Mouse (Mus musculus) forebrain, embryonic 14.5 days (tissue): ENCODE results near the gene Acer3. TPM values are rescaled to one million over a fixed set of nuclear protein-coding genes. Genes with fewer than 3 reads are reported as not detected.

Experiments
- ATAC-seq: fragments of 200-750 bp; cut with Nextera tagmentation; 2 replicates; pipeline ENCODE4 v1.8.0; 2017; ENCODE audit warnings: mild to moderate bottlenecking, moderate library complexity
- DNase-seq: peaks from one replicate; pipeline ENCODE4 v3.0.0-alpha.2; 2015; ENCODE audit warnings: low spot score
- H3K27ac ChIP-seq: fragments of 300-500 bp; sonication (generic); 2 replicates; pipeline ENCODE4 v1.5.1; 2014; ENCODE audit warnings: low read depth, mild to moderate bottlenecking, control low read depth, low read length, moderate library complexity
- H3K27me3 ChIP-seq: fragments of 300-500 bp; sonication (generic); replicated peaks from 2 replicates; pipeline ENCODE4 v1.6.1; 2014; ENCODE audit warnings: low read length, control low read depth, mixed read lengths; ENCODE audit not compliant: control insufficient read depth, insufficient read depth
- H3K36me3 ChIP-seq: fragments of 300-500 bp; sonication (generic); 2 replicates; pipeline ENCODE4 v1.6.1; 2014; ENCODE audit warnings: low read length, control low read depth; ENCODE audit not compliant: control insufficient read depth, insufficient read depth
- H3K4me1 ChIP-seq: fragments of 300-500 bp; sonication (generic); 2 replicates; pipeline ENCODE4 v1.6.1; 2014; ENCODE audit warnings: antibody characterized with exemption, low read length, control low read depth; ENCODE audit not compliant: control insufficient read depth, insufficient read depth
- H3K4me2 ChIP-seq: fragments of 300-500 bp; sonication (generic); 2 replicates; pipeline ENCODE4 v1.6.1; 2014; ENCODE audit warnings: mild to moderate bottlenecking, control low read depth, low read length
- H3K4me3 ChIP-seq: fragments of 300-500 bp; sonication (generic); 2 replicates; pipeline ENCODE4 v1.5.1; 2014; ENCODE audit warnings: low read depth, low read length, control low read depth
- H3K9ac ChIP-seq: fragments of 300-500 bp; sonication (generic); 2 replicates; pipeline ENCODE4 v1.6.1; 2014; ENCODE audit warnings: mild to moderate bottlenecking, low read length, control low read depth, moderate library complexity
- H3K9me3 ChIP-seq: fragments of 300-500 bp; sonication (generic); replicated peaks from 2 replicates; pipeline ENCODE4 v1.6.1; 2016; ENCODE audit warnings: low read length, control low read depth, mixed read lengths; ENCODE audit not compliant: control insufficient read depth
- WGBS: fragments of 180-500 bp; shearing (Covaris S2); extraction: QIAGEN DNeasy Blood & Tissue Kit; methylation state at CpG from one replicate; pipeline ENCODE4 v1.1.7; 2014; 5-methylcytosine and 5-hydroxymethylcytosine counted together
- polyA plus RNA-seq: library from polyadenylated mRNA; unstranded; fragments of >200 nt; fragmentation: Nextera tagmentation; extraction: Ambion mirVana; gene quantifications from 2 replicates; pipeline ENCODE4 v1.2.1, GENCODE M21; 2014

The Acer3 gene
- polyA plus RNA-seq, 1 experiment from 2014 or later = 10.1 TPM

- no peaks in the 10 kb centered on the region for H3K9me3 ChIP-seq
- H3K36me3 ChIP-seq = no peaks in the 10 kb centered on the region
- no peak overlapping the region for H3K9ac ChIP-seq
- no peak for DNase-seq
- no peak overlapping the region for H3K4me2 ChIP-seq
- no peak overlapping the region for H3K4me3 ChIP-seq
- no peaks in the 10 kb centered on the region for H3K27me3 ChIP-seq
- H3K4me1 ChIP-seq = peaks cover 8% of the 10 kb centered on the region
- WGBS = 94% methylated on average over 6 of the region's 6 CpGs
- no peak for ATAC-seq
- H3K27ac ChIP-seq = no peak overlapping the region
Measured at GRCm38 (mm10) chr7:98162239-98162638, 158.8 kb downstream of the Acer3 start.

GRCm38 (mm10) chr7:98160041-98160740, 160.8 kb downstream of the Acer3 start:
- Histone ChIP-seq H3K27ac (no peak overlapping the region), H3K4me2 (no peak overlapping the region), H3K4me3 (no peak overlapping the region), H3K9ac (no peak overlapping the region), H3K9me3 (no peaks in the 10 kb centered on the region), H3K4me1 (peaks cover 7% of the 10 kb centered on the region), H3K27me3 (no peaks in the 10 kb centered on the region), H3K36me3 (no peaks in the 10 kb centered on the region)
- ATAC-seq = no peak
- WGBS = 58% methylated on average over 8 of the region's 8 CpGs
- DNase-seq = no peak

GRCm38 (mm10) chr7:98158481-98158880, 162.5 kb downstream of the Acer3 start:
- no peak overlapping the region for H3K4me3 ChIP-seq
- 65% methylated on average over 8 of the region's 8 CpGs for WGBS
- DNase-seq (no peak), ATAC-seq (no peak)
- H3K9ac ChIP-seq = no peak overlapping the region
- no peak overlapping the region for H3K27ac ChIP-seq
- H3K4me1 ChIP-seq = 0 out of 2 replicates have a peak, but pooled peaks cover 2% of the 10 kb centered on the region
- no peak overlapping the region for H3K4me2 ChIP-seq
- H3K27me3 ChIP-seq = no peaks in the 10 kb centered on the region
- no peaks in the 10 kb centered on the region for H3K9me3 ChIP-seq
- no peaks in the 10 kb centered on the region for H3K36me3 ChIP-seq

- WGBS = 56% methylated on average over 5 of the region's 5 CpGs
- Histone ChIP-seq H3K36me3 (no peaks in the 10 kb centered on the region), H3K4me1 (0 out of 2 replicates have a peak, but pooled peaks cover 2% of the 10 kb centered on the region), H3K4me2 (no peak overlapping the region), H3K9me3 (no peaks in the 10 kb centered on the region), H3K27ac (no peak overlapping the region), H3K4me3 (no peak overlapping the region), H3K9ac (no peak overlapping the region), H3K27me3 (no peaks in the 10 kb centered on the region)
- no peak for DNase-seq
- no peak for ATAC-seq
Measured at GRCm38 (mm10) chr7:98157636-98158332, 163.2 kb downstream of the Acer3 start.

Other genes starting within 250 kb of the Acer3 start
- gene Myo7a, start 201.7 kb downstream of the Acer3 start, polyA plus RNA-seq = 7.7 and 10.7 TPM in 2 replicates
- 0.30 and 0.32 TPM in 2 replicates for gene Omp, start 175.7 kb downstream of the Acer3 start, polyA plus RNA-seq
- gene Capn5, start 142.9 kb downstream of the Acer3 start, polyA plus RNA-seq = 6.1 and 8.2 TPM in 2 replicates
- 0.19 and 0.32 TPM in 2 replicates for gene B3gnt6, start 121.7 kb downstream of the Acer3 start, polyA plus RNA-seq
- gene Tsku, start 40.1 kb upstream of the Acer3 start, polyA plus RNA-seq = 10.5 and 10.8 TPM in 2 replicates
- 0.10 and 0.16 TPM in 2 replicates for gene Gucy2d, start 119.2 kb upstream of the Acer3 start, polyA plus RNA-seq
- gene Lrrc32, start 168.1 kb upstream of the Acer3 start, polyA plus RNA-seq = 2.3 and 3.0 TPM in 2 replicates